Mouse (Mus musculus) kidney, embryonic 15.5 days (tissue): ENCODE results near the gene Armc10. TPM values are rescaled to one million over a fixed set of nuclear protein-coding genes. Genes with fewer than 3 reads are reported as not detected.

Source experiments
- ATAC-seq: fragments of 200-750 bp; cut with Nextera tagmentation; replicated peaks from 2 replicates; pipeline ENCODE4 v1.8.0; 2017; ENCODE audit warnings: moderate TSS enrichment; ENCODE audit not compliant: low FRiP score
- H3K27ac ChIP-seq: fragments of 300-500 bp; sonication (generic); 2 replicates; pipeline ENCODE4 v1.5.1; 2015; ENCODE audit warnings: mild to moderate bottlenecking, inconsistent platforms
- H3K27me3 ChIP-seq: fragments of 300-500 bp; sonication (generic); 2 replicates; pipeline ENCODE4 v1.6.1; 2015; ENCODE audit warnings: inconsistent platforms
- H3K36me3 ChIP-seq: fragments of 300-500 bp; sonication (generic); 2 replicates; pipeline ENCODE4 v1.6.1; 2015; ENCODE audit warnings: inconsistent platforms
- H3K4me1 ChIP-seq: fragments of 300-500 bp; sonication (generic); 2 replicates; pipeline ENCODE4 v1.6.1; 2015; ENCODE audit warnings: inconsistent platforms
- H3K4me2 ChIP-seq: fragments of 300-500 bp; sonication (generic); 2 replicates; pipeline ENCODE4 v1.6.1; 2015; ENCODE audit warnings: moderate library complexity, mild to moderate bottlenecking, inconsistent platforms
- H3K4me3 ChIP-seq: fragments of 300-500 bp; sonication (generic); replicated peaks from 2 replicates; pipeline ENCODE4 v1.5.1; 2015; ENCODE audit warnings: mild to moderate bottlenecking, inconsistent platforms
- H3K9ac ChIP-seq: fragments of 300-500 bp; sonication (generic); 2 replicates; pipeline ENCODE4 v1.6.1; 2015; ENCODE audit warnings: mild to moderate bottlenecking, inconsistent platforms
- H3K9me3 ChIP-seq: fragments of 300-500 bp; sonication (generic); replicated peaks from 2 replicates; pipeline ENCODE4 v1.6.1; 2016; ENCODE audit warnings: inconsistent platforms
- WGBS: fragments of 180-500 bp; shearing (Covaris S2); methylation state at CpG from one replicate; pipeline ENCODE4 v1.1.7; 2015; ENCODE audit warnings: mixed read lengths; 5-methylcytosine and 5-hydroxymethylcytosine counted together
- polyA plus RNA-seq: library from polyadenylated mRNA; unstranded; fragments of >200 nt; fragmentation: Nextera tagmentation; extraction: Ambion mirVana; gene quantifications from 2 replicates; pipeline ENCODE4 v1.2.1, GENCODE M21; 2015

Armc10 gene
- polyA plus RNA-seq, 1 experiment from 2014 or later, result 50.8 TPM

DNA sequence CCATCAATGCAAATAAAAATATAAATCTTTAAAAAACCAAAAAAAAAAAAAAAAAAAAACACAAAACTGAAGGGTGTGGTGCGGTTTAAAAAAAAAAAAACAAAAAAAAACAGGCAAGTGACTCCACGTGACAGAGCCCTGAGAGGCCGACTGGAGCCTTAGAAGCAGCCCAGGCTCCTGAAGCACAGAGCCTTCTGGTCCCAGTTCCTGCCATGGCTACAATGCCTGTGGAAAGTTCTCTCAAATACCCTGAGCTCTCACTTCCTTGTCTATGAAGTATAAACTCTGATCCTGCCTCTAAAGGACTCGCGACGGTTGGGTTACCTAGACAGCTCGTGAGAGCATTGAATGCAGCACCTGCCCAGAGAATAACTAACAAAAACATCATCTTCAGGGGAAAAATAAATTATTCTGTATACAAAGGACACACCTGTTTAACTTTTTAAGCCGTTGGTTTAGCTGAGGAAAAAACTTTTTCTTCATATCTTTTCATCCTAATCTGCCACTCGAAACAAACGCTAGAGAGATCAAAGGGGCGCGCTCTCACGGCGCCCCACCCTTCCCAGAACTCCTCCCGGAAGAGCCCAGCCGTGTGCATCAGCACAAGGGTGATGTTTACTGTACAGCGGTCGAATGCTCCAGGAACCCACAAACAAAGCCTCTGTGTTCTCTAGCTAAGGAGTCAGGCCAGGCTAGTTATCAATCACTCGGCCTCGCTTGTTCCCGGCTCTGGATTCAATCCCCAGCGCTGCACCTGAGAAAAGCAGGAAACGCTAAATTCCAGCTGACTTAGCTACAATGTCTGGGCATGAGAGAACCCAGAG, 27.4 kb downstream of the Armc10 start:
- H3K4me2 ChIP-seq, result peak overlapping the region; percentile 47
- WGBS, result 36% methylated on average over 23 of the region's 23 CpGs
- H3K9ac ChIP-seq, result no peak overlapping the region
- H3K9me3 ChIP-seq, result no peaks in the 10 kb centered on the region
- ATAC-seq, result peak; percentile 82
- peak overlapping the region; percentile 12; the same call in 1 of the 2 replicates for H3K4me3 ChIP-seq
- H3K27me3 ChIP-seq, result no peaks in the 10 kb centered on the region
- H3K4me1 ChIP-seq, result peaks cover 30% of the 10 kb centered on the region
- H3K36me3 ChIP-seq, result peaks cover 22% of the 10 kb centered on the region; the same call in 1 of the 2 replicates
- peak overlapping the region; percentile 75 for H3K27ac ChIP-seq

GRCm38 (mm10) chr5:21673742-21674141, 28.1 kb downstream of the Armc10 start:
- 72% methylated on average over 9 of the region's 9 CpGs for WGBS
- Histone ChIP-seq H3K4me3 (no peak overlapping the region), H3K9me3 (no peaks in the 10 kb centered on the region), H3K27ac (peak overlapping the region; percentile 75), H3K27me3 (no peaks in the 10 kb centered on the region), H3K36me3 (peaks cover 24% of the 10 kb centered on the region; the same call in 1 of the 2 replicates), H3K9ac (no peak overlapping the region), H3K4me1 (peaks cover 30% of the 10 kb centered on the region), H3K4me2 (0 out of 2 replicates have a peak overlapping the region, but pooled peaks have one; percentile 47)
- ATAC-seq, result no peak

DNA sequence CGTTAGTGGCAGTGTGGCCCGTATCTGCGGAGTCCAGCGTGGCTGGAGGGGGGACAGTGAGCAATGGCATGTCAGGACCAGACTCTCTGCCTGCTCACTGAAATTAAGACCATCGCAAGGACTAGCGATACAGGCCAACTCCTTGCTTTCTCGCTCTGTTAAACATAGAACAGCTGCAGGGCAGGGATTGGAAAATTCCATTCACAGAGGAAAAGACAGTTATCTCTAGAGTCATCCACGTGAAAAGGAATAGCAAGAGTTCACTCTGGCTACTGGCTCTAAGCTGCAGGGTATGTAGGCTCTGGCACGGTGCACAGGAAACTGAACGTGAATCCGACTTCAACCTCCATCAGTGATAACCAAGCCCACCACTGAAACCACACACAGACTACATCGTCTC, 29.4 kb downstream of the Armc10 start:
- no peak overlapping the region for H3K4me3 ChIP-seq
- peaks cover 17% of the 10 kb centered on the region; the same call in 1 of the 2 replicates for H3K36me3 ChIP-seq
- H3K4me1 ChIP-seq, result peaks cover 36% of the 10 kb centered on the region
- peak; percentile 36; the same call in 1 of the 2 replicates for ATAC-seq
- peak overlapping the region; percentile 61 for H3K27ac ChIP-seq
- 60% methylated on average over 12 of the region's 12 CpGs for WGBS
- no peaks in the 10 kb centered on the region for H3K27me3 ChIP-seq
- H3K9me3 ChIP-seq, result no peaks in the 10 kb centered on the region
- H3K4me2 ChIP-seq, result no peak overlapping the region
- H3K9ac ChIP-seq, result no peak overlapping the region

- Histone ChIP-seq H3K36me3 (peaks cover 17% of the 10 kb centered on the region; the same call in 1 of the 2 replicates), H3K27ac (no peak overlapping the region), H3K9ac (no peak overlapping the region), H3K27me3 (no peaks in the 10 kb centered on the region), H3K9me3 (no peaks in the 10 kb centered on the region), H3K4me2 (no peak overlapping the region), H3K4me3 (no peak overlapping the region), H3K4me1 (peaks cover 37% of the 10 kb centered on the region)
- 88% methylated on average over 23 of the region's 23 CpGs for WGBS
- no peak for ATAC-seq
Measured at GRCm38 (mm10) chr5:21675494-21675893, 29.9 kb downstream of the Armc10 start.

- WGBS, result 93% methylated on average over 6 of the region's 6 CpGs
- ATAC-seq, result no peak
- no peak overlapping the region for H3K9ac ChIP-seq
Measured at GRCm38 (mm10) chr5:21677939-21678338, 32.3 kb downstream of the Armc10 start.

DNA sequence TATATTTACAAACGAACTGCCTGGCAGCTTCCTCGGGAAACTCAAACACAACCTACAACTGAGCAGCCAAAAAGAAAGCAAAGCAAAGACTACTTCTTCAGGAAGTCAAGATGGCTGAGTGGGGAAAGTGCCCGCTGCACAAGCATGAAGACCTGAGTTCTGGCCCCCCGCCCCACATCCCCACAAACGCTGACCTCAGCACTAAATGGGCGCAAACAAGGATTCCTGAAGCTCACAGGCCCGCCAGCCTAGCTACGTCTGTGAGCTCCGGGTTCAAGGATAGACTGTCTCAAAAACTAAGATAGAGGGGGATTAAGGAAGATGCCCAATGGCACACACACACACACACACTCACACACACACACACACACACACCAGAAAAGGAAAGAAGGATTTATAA, 32.8 kb downstream of the Armc10 start:
- H3K4me1 ChIP-seq, result peaks cover 33% of the 10 kb centered on the region
- no peak overlapping the region for H3K4me3 ChIP-seq
- peaks cover 26% of the 10 kb centered on the region; the same call in 1 of the 2 replicates for H3K36me3 ChIP-seq
- no peaks in the 10 kb centered on the region for H3K9me3 ChIP-seq
- no peaks in the 10 kb centered on the region for H3K27me3 ChIP-seq
- H3K4me2 ChIP-seq, result no peak overlapping the region
- H3K27ac ChIP-seq, result no peak overlapping the region
- 97% methylated on average over 9 of the region's 9 CpGs for WGBS
- no peak for ATAC-seq
- H3K9ac ChIP-seq, result no peak overlapping the region

More at GRCm38 (mm10) chr5:21677939-21678338, 32.3 kb downstream of the Armc10 start:
- Histone ChIP-seq H3K4me3 (no peak overlapping the region), H3K36me3 (peaks cover 21% of the 10 kb centered on the region; the same call in 1 of the 2 replicates), H3K27me3 (no peaks in the 10 kb centered on the region), H3K4me1 (peaks cover 37% of the 10 kb centered on the region), H3K9me3 (no peaks in the 10 kb centered on the region), H3K4me2 (no peak overlapping the region), H3K27ac (no peak overlapping the region)

GRCm38 (mm10) chr5:21680029-21680428, 34.4 kb downstream of the Armc10 start:
- Histone ChIP-seq H3K9me3 (no peaks in the 10 kb centered on the region; the same call in 1 of the 2 replicates), H3K4me3 (no peak overlapping the region), H3K27me3 (no peaks in the 10 kb centered on the region), H3K4me1 (peaks cover 16% of the 10 kb centered on the region), H3K27ac (peak overlapping the region; percentile 41; the same call in 1 of the 2 replicates), H3K36me3 (peaks cover 34% of the 10 kb centered on the region; the same call in 1 of the 2 replicates), H3K9ac (no peak overlapping the region), H3K4me2 (no peak overlapping the region)
- ATAC-seq, result no peak
- WGBS, result 48% methylated on average over 4 of the region's 4 CpGs

GRCm38 (mm10) chr5:21680940-21681339, 35.3 kb downstream of the Armc10 start:
- H3K27ac ChIP-seq, result peak overlapping the region; percentile 29; the same call in 1 of the 2 replicates
- H3K9ac ChIP-seq, result no peak overlapping the region
- no peaks in the 10 kb centered on the region; the same call in 1 of the 2 replicates for H3K9me3 ChIP-seq
- H3K4me2 ChIP-seq, result no peak overlapping the region
- ATAC-seq, result no peak
- no peak overlapping the region for H3K4me3 ChIP-seq
- peaks cover 28% of the 10 kb centered on the region; the same call in 1 of the 2 replicates for H3K36me3 ChIP-seq
- peaks cover 10% of the 10 kb centered on the region for H3K4me1 ChIP-seq
- H3K27me3 ChIP-seq, result no peaks in the 10 kb centered on the region
- WGBS, result 85% methylated on average over 5 of the region's 5 CpGs

- H3K4me3 ChIP-seq, result no peak overlapping the region
Measured at GRCm38 (mm10) chr5:21683811-21684210, 38.2 kb downstream of the Armc10 start.

GRCm38 (mm10) chr5:21685001-21685400, 39.4 kb downstream of the Armc10 start:
- no peak for ATAC-seq
- 80% methylated on average over 10 of the region's 10 CpGs for WGBS
- Histone ChIP-seq H3K27me3 (no peaks in the 10 kb centered on the region), H3K4me1 (peaks cover 4% of the 10 kb centered on the region), H3K4me2 (no peak overlapping the region), H3K9me3 (no peaks in the 10 kb centered on the region; the same call in 1 of the 2 replicates), H3K4me3 (no peak overlapping the region), H3K27ac (no peak overlapping the region), H3K36me3 (peaks cover 24% of the 10 kb centered on the region; the same call in 1 of the 2 replicates), H3K9ac (no peak overlapping the region)

More at GRCm38 (mm10) chr5:21683811-21684210, 38.2 kb downstream of the Armc10 start:
- no peak overlapping the region for H3K4me2 ChIP-seq
- no peaks in the 10 kb centered on the region; the same call in 1 of the 2 replicates for H3K9me3 ChIP-seq
- peaks cover 10% of the 10 kb centered on the region for H3K4me1 ChIP-seq
- peaks cover 24% of the 10 kb centered on the region; the same call in 1 of the 2 replicates for H3K36me3 ChIP-seq
- no peak overlapping the region for H3K9ac ChIP-seq
- ATAC-seq, result no peak
- H3K27ac ChIP-seq, result no peak overlapping the region
- WGBS, result 93% methylated on average over 9 of the region's 9 CpGs
- H3K27me3 ChIP-seq, result no peaks in the 10 kb centered on the region

- 74% methylated on average over 4 of the region's 4 CpGs for WGBS
- no peaks in the 10 kb centered on the region for H3K4me1 ChIP-seq
- H3K9me3 ChIP-seq, result no peaks in the 10 kb centered on the region; the same call in 1 of the 2 replicates
- no peak overlapping the region for H3K9ac ChIP-seq
- ATAC-seq, result no peak
- no peak overlapping the region for H3K4me3 ChIP-seq
- peaks cover 24% of the 10 kb centered on the region; the same call in 1 of the 2 replicates for H3K36me3 ChIP-seq
- no peak overlapping the region for H3K27ac ChIP-seq
- H3K4me2 ChIP-seq, result no peak overlapping the region
- H3K27me3 ChIP-seq, result no peaks in the 10 kb centered on the region
Measured at GRCm38 (mm10) chr5:21687042-21687441, 41.4 kb downstream of the Armc10 start.

- H3K36me3 ChIP-seq, result no peaks in the 10 kb centered on the region
- H3K27ac ChIP-seq, result no peak overlapping the region
- H3K9me3 ChIP-seq, result no peaks in the 10 kb centered on the region
- no peak overlapping the region for H3K9ac ChIP-seq
- H3K4me3 ChIP-seq, result no peak overlapping the region
- no peak overlapping the region for H3K4me2 ChIP-seq
- WGBS, result 87% methylated on average over 5 of the region's 5 CpGs
- no peak for ATAC-seq
- no peaks in the 10 kb centered on the region for H3K27me3 ChIP-seq
- H3K4me1 ChIP-seq, result peaks cover 10% of the 10 kb centered on the region; the same call in 1 of the 2 replicates
Measured at GRCm38 (mm10) chr5:21692230-21692629, 46.6 kb downstream of the Armc10 start.
